Mouse (Mus musculus): ENCODE results near the gene Dennd2c. TPM values are rescaled to one million over a fixed set of nuclear protein-coding genes. Genes with fewer than 3 reads are reported as not detected.
"Not testable (repeated sequence)": the region's sequence is repeated elsewhere in the genome, so short reads cannot be mapped to it uniquely, and the experiment has no call there.

The Dennd2c gene
- polyA plus RNA-seq, 1 experiment from 2014 or later = 1.8 TPM

GRCm38 (mm10) chr3:103184467-103184866 lies 82.1 kb downstream of the Dennd2c start:
- not testable (repeated sequence) for DNase-seq (ENCODE audit: low spot score); H3K4me3 ChIP-seq; H3K4me1 ChIP-seq; H3K9me3 ChIP-seq (replicated peaks); H3K27ac ChIP-seq (replicated peaks); H3K36me3 ChIP-seq; H3K27me3 ChIP-seq (ENCODE audit: low read depth, poor library complexity, severe bottlenecking)

- no peak for DNase-seq (ENCODE audit: low spot score)
- H3K4me3 ChIP-seq = no peak overlapping the region
- 65% methylated on average over 5 of the region's 5 CpGs for WGBS
- no peak overlapping the region for H3K27ac ChIP-seq (replicated peaks)
- H3K27me3 ChIP-seq (ENCODE audit: low read depth, poor library complexity, severe bottlenecking) = no peaks in the 10 kb centered on the region
- no peaks in the 10 kb centered on the region for H3K36me3 ChIP-seq
- H3K9me3 ChIP-seq (replicated peaks) = peaks cover 5% of the 10 kb centered on the region; the same call in 1 of the 2 replicates
- H3K4me1 ChIP-seq = no peaks in the 10 kb centered on the region
Measured at GRCm38 (mm10) chr3:103188451-103188850, 86.0 kb downstream of the Dennd2c start.

GRCm38 (mm10) chr3:103188856-103189255 lies 86.5 kb downstream of the Dennd2c start:
- H3K9me3 ChIP-seq (replicated peaks) = peaks cover 5% of the 10 kb centered on the region; the same call in 1 of the 2 replicates
- H3K4me1 ChIP-seq = no peaks in the 10 kb centered on the region
- WGBS = 89% methylated on average over 2 of the region's 2 CpGs
- DNase-seq (ENCODE audit: low spot score) = no peak
- no peak overlapping the region for H3K27ac ChIP-seq (replicated peaks)
- no peak overlapping the region for H3K4me3 ChIP-seq
- H3K36me3 ChIP-seq = no peaks in the 10 kb centered on the region
- H3K27me3 ChIP-seq (ENCODE audit: low read depth, poor library complexity, severe bottlenecking) = no peaks in the 10 kb centered on the region

- 89% methylated on average over 4 of the region's 4 CpGs for WGBS
Measured at GRCm38 (mm10) chr3:103192161-103192560, 89.8 kb downstream of the Dennd2c start.

GRCm38 (mm10) chr3:103193186-103193585 lies 90.8 kb downstream of the Dennd2c start:
- H3K27ac ChIP-seq (replicated peaks) = no peak overlapping the region
- WGBS = 86% methylated on average over 1 of the region's 1 CpGs
- peaks cover 5% of the 10 kb centered on the region; the same call in 1 of the 2 replicates for H3K9me3 ChIP-seq (replicated peaks)
- H3K4me1 ChIP-seq = no peaks in the 10 kb centered on the region
- no peaks in the 10 kb centered on the region for H3K36me3 ChIP-seq
- H3K4me3 ChIP-seq = no peak overlapping the region
- DNase-seq (ENCODE audit: low spot score) = no peak
- no peaks in the 10 kb centered on the region for H3K27me3 ChIP-seq (ENCODE audit: low read depth, poor library complexity, severe bottlenecking)

More at GRCm38 (mm10) chr3:103192161-103192560, 89.8 kb downstream of the Dennd2c start:
- Histone ChIP-seq H3K27ac (replicated peaks) (no peak overlapping the region), H3K9me3 (replicated peaks) (peaks cover 5% of the 10 kb centered on the region; the same call in 1 of the 2 replicates), H3K36me3 (no peaks in the 10 kb centered on the region), H3K27me3 (ENCODE audit: low read depth, poor library complexity, severe bottlenecking) (no peaks in the 10 kb centered on the region), H3K4me3 (no peak overlapping the region), H3K4me1 (no peaks in the 10 kb centered on the region)
- no peak for DNase-seq (ENCODE audit: low spot score)

GRCm38 (mm10) chr3:103196320-103196823 lies 94.0 kb downstream of the Dennd2c start:
- Histone ChIP-seq H3K4me1 (no peaks in the 10 kb centered on the region), H3K9me3 (replicated peaks) (peaks cover 4% of the 10 kb centered on the region; the same call in 1 of the 2 replicates), H3K27ac (replicated peaks) (no peak overlapping the region), H3K27me3 (ENCODE audit: low read depth, poor library complexity, severe bottlenecking) (no peaks in the 10 kb centered on the region), H3K36me3 (no peaks in the 10 kb centered on the region), H3K4me3 (no peak overlapping the region)
- DNase-seq (ENCODE audit: low spot score) = no peak
- WGBS = 87% methylated on average over 7 of the region's 7 CpGs

- no peaks in the 10 kb centered on the region for H3K4me1 ChIP-seq
- H3K36me3 ChIP-seq = no peaks in the 10 kb centered on the region
- H3K9me3 ChIP-seq (replicated peaks) = no peaks in the 10 kb centered on the region; the same call in 1 of the 2 replicates
- H3K27me3 ChIP-seq (ENCODE audit: low read depth, poor library complexity, severe bottlenecking) = no peaks in the 10 kb centered on the region
- no peak overlapping the region for H3K27ac ChIP-seq (replicated peaks)
- WGBS = 96% methylated on average over 5 of the region's 5 CpGs
- H3K4me3 ChIP-seq = no peak overlapping the region
- DNase-seq (ENCODE audit: low spot score) = no peak
Measured at GRCm38 (mm10) chr3:103199386-103199785, 97.0 kb downstream of the Dennd2c start.

- H3K36me3 ChIP-seq; H3K9me3 ChIP-seq (replicated peaks); H3K4me1 ChIP-seq; H3K27me3 ChIP-seq (ENCODE audit: low read depth, poor library complexity, severe bottlenecking); H3K4me3 ChIP-seq; H3K27ac ChIP-seq (replicated peaks); DNase-seq (ENCODE audit: low spot score): not testable (repeated sequence)
- 92% methylated on average over 7 of the region's 7 CpGs for WGBS
Measured at GRCm38 (mm10) chr3:103201105-103201504, 98.7 kb downstream of the Dennd2c start.

- DNase-seq (ENCODE audit: low spot score) = no peak
- H3K27ac ChIP-seq (replicated peaks) = no peak overlapping the region
- H3K9me3 ChIP-seq (replicated peaks) = no peaks in the 10 kb centered on the region; the same call in 1 of the 2 replicates
- H3K27me3 ChIP-seq (ENCODE audit: low read depth, poor library complexity, severe bottlenecking) = no peaks in the 10 kb centered on the region
- 93% methylated on average over 1 of the region's 1 CpGs for WGBS
- H3K4me1 ChIP-seq = no peaks in the 10 kb centered on the region
- no peak overlapping the region for H3K4me3 ChIP-seq
- no peaks in the 10 kb centered on the region for H3K36me3 ChIP-seq
Measured at GRCm38 (mm10) chr3:103203554-103203953, 101.2 kb downstream of the Dennd2c start.

- Histone ChIP-seq H3K9me3 (replicated peaks) (no peaks in the 10 kb centered on the region; the same call in 1 of the 2 replicates), H3K4me1 (no peaks in the 10 kb centered on the region), H3K4me3 (no peak overlapping the region), H3K27me3 (ENCODE audit: low read depth, poor library complexity, severe bottlenecking) (no peaks in the 10 kb centered on the region), H3K27ac (replicated peaks) (no peak overlapping the region), H3K36me3 (no peaks in the 10 kb centered on the region)
- no peak for DNase-seq (ENCODE audit: low spot score)
- 95% methylated on average over 3 of the region's 3 CpGs for WGBS
Measured at GRCm38 (mm10) chr3:103204445-103204844, 102.0 kb downstream of the Dennd2c start.

GRCm38 (mm10) chr3:103206393-103206792 lies 104.0 kb downstream of the Dennd2c start:
- Histone ChIP-seq H3K4me3 (no peak overlapping the region), H3K27ac (replicated peaks) (no peak overlapping the region), H3K27me3 (ENCODE audit: low read depth, poor library complexity, severe bottlenecking) (no peaks in the 10 kb centered on the region), H3K4me1 (no peaks in the 10 kb centered on the region), H3K36me3 (no peaks in the 10 kb centered on the region), H3K9me3 (replicated peaks) (no peaks in the 10 kb centered on the region; the same call in 1 of the 2 replicates)
- 90% methylated on average over 6 of the region's 6 CpGs for WGBS
- DNase-seq (ENCODE audit: low spot score) = no peak

GRCm38 (mm10) chr3:103207749-103208148 lies 105.3 kb downstream of the Dennd2c start:
- no peaks in the 10 kb centered on the region for H3K27me3 ChIP-seq (ENCODE audit: low read depth, poor library complexity, severe bottlenecking)
- no peaks in the 10 kb centered on the region for H3K36me3 ChIP-seq
- no peak overlapping the region for H3K4me3 ChIP-seq
- 31% methylated on average over 5 of the region's 5 CpGs for WGBS
- no peak for DNase-seq (ENCODE audit: low spot score)
- H3K4me1 ChIP-seq = no peaks in the 10 kb centered on the region
- H3K9me3 ChIP-seq (replicated peaks) = no peaks in the 10 kb centered on the region; the same call in 1 of the 2 replicates
- no peak overlapping the region for H3K27ac ChIP-seq (replicated peaks)

- no peaks in the 10 kb centered on the region; the same call in 1 of the 2 replicates for H3K9me3 ChIP-seq (replicated peaks)
- H3K27ac ChIP-seq (replicated peaks) = no peak overlapping the region
- no peak for DNase-seq (ENCODE audit: low spot score)
- H3K36me3 ChIP-seq = no peaks in the 10 kb centered on the region
- H3K27me3 ChIP-seq (ENCODE audit: low read depth, poor library complexity, severe bottlenecking) = no peaks in the 10 kb centered on the region
- H3K4me1 ChIP-seq = no peaks in the 10 kb centered on the region
- no peak overlapping the region for H3K4me3 ChIP-seq
- WGBS = 75% methylated on average over 2 of the region's 2 CpGs
Measured at GRCm38 (mm10) chr3:103208237-103208636, 105.8 kb downstream of the Dennd2c start.

Data from midbrain, embryonic 10.5 days (tissue).